Mouse (Mus musculus) MEL (cell line): ENCODE data around the gene Ifnar2.

Experiments
- CHD1 ChIP-seq: IDR thresholded peaks from 2 replicates; pipeline ENCODE4 v1.6.1; 2012; ENCODE audit warnings: low read depth, mild to moderate bottlenecking, inconsistent platforms, low read length, improper control_type of control experiment
- CTCF ChIP-seq, 3 experiments: IDR thresholded peaks in 2 of 3; conservative IDR thresholded peaks in 1 of 3; 2 replicates each; pipeline ENCODE4 v1.5.1; 2011 to 2012; ENCODE audit warnings: low read length in 3 of 3, low read depth in 2 of 3, mild to moderate bottlenecking in 2 of 3, improper control_type of control experiment in 1 of 3, inconsistent platforms in 1 of 3, mixed read lengths in 1 of 3, moderate library complexity in 1 of 3; ENCODE audit not compliant: control insufficient read depth in 1 of 3, insufficient read depth in 1 of 3, poor library complexity in 1 of 3, severe bottlenecking in 1 of 3
- MXI1 ChIP-seq: IDR thresholded peaks from 2 replicates; pipeline ENCODE4 v1.6.1; 2011; ENCODE audit warnings: mild to moderate bottlenecking, low read depth, low read length, improper control_type of control experiment
- ZMIZ1 ChIP-seq: IDR thresholded peaks from 2 replicates; pipeline ENCODE4 v1.6.1; 2012; ENCODE audit warnings: low read depth, mild to moderate bottlenecking, inconsistent platforms, low read length, improper control_type of control experiment, moderate library complexity

DNA sequence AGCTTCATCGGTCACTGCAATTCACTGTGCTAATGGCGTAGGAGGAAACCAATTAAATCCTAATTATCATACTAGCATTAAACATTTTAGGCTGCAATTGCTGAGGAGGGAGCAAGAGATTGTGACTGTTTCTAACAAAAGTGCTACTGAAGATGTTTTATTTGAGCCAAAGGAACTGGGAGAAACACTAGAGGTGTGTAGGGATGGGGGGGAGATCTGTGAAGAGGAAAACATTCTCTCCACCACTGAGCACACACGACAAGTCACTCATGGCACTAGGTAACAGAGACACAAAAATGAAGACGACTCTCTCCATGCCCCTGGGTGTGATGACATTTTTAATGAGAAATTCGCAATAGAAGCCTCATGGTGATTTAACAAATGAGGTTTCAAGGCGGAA, 42.1 kb upstream of the Ifnar2 start:
- no peak for TF ChIP-seq CTCF (IDR thresholded peaks at IDR 0.05 in 2 of 3, conservative IDR thresholded peaks at IDR 0.05 in 1 of 3; ENCODE audit: control insufficient read depth in 1 of 3, insufficient read depth in 1 of 3, low read depth in 2 of 3, low read length in 3 of 3, poor library complexity in 1 of 3, severe bottlenecking in 1 of 3)
- TF ChIP-seq ZMIZ1, result no peak
- no peak for TF ChIP-seq CHD1
- no peak for TF ChIP-seq MXI1
